Mouse (Mus musculus): Measurements from ENCODE around the gene Cops2.

The Cops2 gene

GRCm38 (mm10) chr2:125783868-125784267, 75.1 kb downstream of the Cops2 start:
- intact Hi-C loops (cut with DNase I) = no loop called here

GRCm38 (mm10) chr2:125782719-125783109, 76.2 kb downstream of the Cops2 start, which contains the start of gene Secisbp2l:
Gene Secisbp2l (minus strand): TSS chr2:125782870.
- intact Hi-C loops (cut with DNase I) = no loop called here

- intact Hi-C loops (cut with DNase I) = no loop called here
These were observed 76.8 kb downstream of the Cops2 start for GRCm38 (mm10) chr2:125781978-125782718.

- intact Hi-C loops (cut with DNase I) = no loop called here
These were observed 77.9 kb downstream of the Cops2 start for GRCm38 (mm10) chr2:125781006-125781405.

Data from adrenal gland (tissue).